ENCODE assay signal across 9 mouse cellular contexts in genomic region chr6:90450697-90451096, GRCm38 (mm10). TPM values are rescaled to one million over a fixed set of nuclear protein-coding genes. Genes with fewer than 3 reads are reported as not detected.
DNase-seq lines count a peak whose midpoint lies in the region; ATAC-seq lines count a peak whose summit lies in the region.
"Had no signal": no experiment of that assay in that cellular context is flagged by ENCODE, and none has a peak within 500 bp of the region (broad histone marks: within the 10 kb centered on the region; RNA-seq: fewer than 3 reads in every experiment).

No protein-coding gene starts in this region.

- no peak overlapping the region for H3K4me2 ChIP-seq in forebrain, embryonic 16.5 days (ENCODE audit: low read length)
- H3K4me2 ChIP-seq in forebrain, embryonic 12.5 days: no peak overlapping the region
- no peak overlapping the region for H3K4me2 ChIP-seq in midbrain, embryonic 16.5 days (ENCODE audit: low read length)

- no peaks in the 10 kb centered on the region for H3K27me3 ChIP-seq in forebrain, embryonic 16.5 days (replicated peaks; ENCODE audit: control insufficient read depth, insufficient read depth, low read length)
- no peaks in the 10 kb centered on the region for H3K27me3 ChIP-seq in forebrain, embryonic 12.5 days
- H3K27me3 ChIP-seq in midbrain, embryonic 16.5 days (ENCODE audit: control insufficient read depth, insufficient read depth, low read depth, low read length): no peaks in the 10 kb centered on the region

- 56% methylated on average over 5 of the region's 5 CpGs for WGBS in forebrain, embryonic 16.5 days
- WGBS in forebrain, embryonic 12.5 days: 74% methylated on average over 5 of the region's 5 CpGs
- WGBS in midbrain, embryonic 16.5 days: 78% methylated on average over 5 of the region's 5 CpGs

- no peaks in the 10 kb centered on the region for H3K36me3 ChIP-seq in forebrain, embryonic 16.5 days (ENCODE audit: control insufficient read depth, insufficient read depth)
- no peaks in the 10 kb centered on the region for H3K36me3 ChIP-seq in forebrain, embryonic 12.5 days (replicated peaks)
- no peaks in the 10 kb centered on the region for H3K36me3 ChIP-seq in midbrain, embryonic 16.5 days (ENCODE audit: control insufficient read depth, insufficient read depth, low read length)

- H3K9ac ChIP-seq in forebrain, embryonic 16.5 days (replicated peaks; ENCODE audit: low read depth, low read length): no peak overlapping the region
- no peak overlapping the region for H3K9ac ChIP-seq in forebrain, embryonic 12.5 days
- no peak overlapping the region for H3K9ac ChIP-seq in midbrain, embryonic 16.5 days (ENCODE audit: low read depth, low read length)

- DNase-seq in right cerebral cortex, postnatal 10 days (ENCODE audit: low spot score in 2 of 2): peak; percentile 66 to 71
- DNase-seq in right cerebral cortex, postnatal 14 days: no peak
- DNase-seq in kidney, adult 18-20 months: peak; percentile 85
- DNase-seq in embryo, embryonic 10.5 days (ENCODE audit: low spot score): no peak
- DNase-seq in spleen, adult 12 weeks (ENCODE audit: low spot score): no peak

- no peak overlapping the region for H3K27ac ChIP-seq in forebrain, embryonic 16.5 days (ENCODE audit: low read length)
- H3K27ac ChIP-seq in forebrain, embryonic 12.5 days: no peak overlapping the region
- no peak overlapping the region for H3K27ac ChIP-seq in midbrain, embryonic 16.5 days (ENCODE audit: low read length)

- peak; percentile 47; the same call in 1 of the 2 replicates for ATAC-seq in forebrain, embryonic 16.5 days
- no peak for ATAC-seq in forebrain, embryonic 12.5 days (ENCODE audit: low FRiP score)
- ATAC-seq in midbrain, embryonic 16.5 days: peak; percentile 59; the same call in 1 of the 2 replicates

- no peaks in the 10 kb centered on the region for H3K9me3 ChIP-seq in forebrain, embryonic 16.5 days (ENCODE audit: control insufficient read depth, low read length)
- no peaks in the 10 kb centered on the region for H3K9me3 ChIP-seq in forebrain, embryonic 12.5 days
- H3K9me3 ChIP-seq in midbrain, embryonic 16.5 days (replicated peaks; ENCODE audit: control insufficient read depth, low read length, poor library complexity, severe bottlenecking): no peaks in the 10 kb centered on the region

- no peak overlapping the region for H3K4me3 ChIP-seq in forebrain, embryonic 16.5 days (replicated peaks; ENCODE audit: low read length)
- H3K4me3 ChIP-seq in forebrain, embryonic 12.5 days (replicated peaks): no peak overlapping the region
- no peak overlapping the region for H3K4me3 ChIP-seq in midbrain, embryonic 16.5 days (ENCODE audit: low read depth, low read length)
- H3K4me3 ChIP-seq: myocyte had no signal

- peaks cover 5% of the 10 kb centered on the region; the same call in 1 of the 2 replicates for H3K4me1 ChIP-seq in forebrain, embryonic 16.5 days (replicated peaks; ENCODE audit: control insufficient read depth, insufficient read depth, low read length)
- H3K4me1 ChIP-seq in forebrain, embryonic 12.5 days: peaks cover 14% of the 10 kb centered on the region
- no peaks in the 10 kb centered on the region for H3K4me1 ChIP-seq in midbrain, embryonic 16.5 days (ENCODE audit: control insufficient read depth, insufficient read depth, low read length)

RNA-seq across cellular contexts. Expression of gene Klf15, which starts 11.7 kb away (rescaled TPM):
- 11.6 and 14.3 TPM in 2 replicates for polyA plus RNA-seq in forebrain, embryonic 16.5 days (2015; fragmentation: Nextera tagmentation; extraction: Ambion mirVana)
- 3.8 and 4.3 TPM in 2 replicates for polyA plus RNA-seq in forebrain, embryonic 12.5 days (2016; fragmentation: Nextera tagmentation; extraction: Ambion mirVana)
- polyA plus RNA-seq in midbrain, embryonic 16.5 days (2015; fragmentation: Nextera tagmentation; extraction: Ambion mirVana): 12.6 and 17.5 TPM in 2 replicates

RNA-seq across cellular contexts. Expression of gene Cfap100, which starts 22.1 kb away (rescaled TPM):
- 4.4 and 5.4 TPM in 2 replicates for polyA plus RNA-seq in forebrain, embryonic 16.5 days (2015; fragmentation: Nextera tagmentation; extraction: Ambion mirVana)
- 1.9 and 2.6 TPM in 2 replicates for polyA plus RNA-seq in forebrain, embryonic 12.5 days (2016; fragmentation: Nextera tagmentation; extraction: Ambion mirVana)
- 8.4 TPM in 2 replicates for polyA plus RNA-seq in midbrain, embryonic 16.5 days (2015; fragmentation: Nextera tagmentation; extraction: Ambion mirVana)

RNA-seq across cellular contexts. Expression of gene Aldh1l1, which starts 35.5 kb away (rescaled TPM):
- 33.3 and 38.0 TPM in 2 replicates for polyA plus RNA-seq in forebrain, embryonic 16.5 days (2015; fragmentation: Nextera tagmentation; extraction: Ambion mirVana)
- 2.0 TPM in 2 replicates for polyA plus RNA-seq in forebrain, embryonic 12.5 days (2016; fragmentation: Nextera tagmentation; extraction: Ambion mirVana)
- 46.5 and 72.2 TPM in 2 replicates for polyA plus RNA-seq in midbrain, embryonic 16.5 days (2015; fragmentation: Nextera tagmentation; extraction: Ambion mirVana)

Comparison
In these comparisons a context has a peak if more than half of its experiments do, and no peak if none do; other contexts are left out.
1. DNase-seq: peak in right cerebral cortex, postnatal 10 days (2 of 2) and kidney, adult 18-20 months (single experiment); none in right cerebral cortex, postnatal 14 days (single experiment), embryo, embryonic 10.5 days (single experiment) and spleen, adult 12 weeks (single experiment).
2. RNA of gene Aldh1l1, which starts 35.5 kb away (polyA plus RNA-seq): 46.5 to 72.2 TPM in midbrain, embryonic 16.5 days and 33.3 to 38.0 TPM in forebrain, embryonic 16.5 days; 2.0 TPM in forebrain, embryonic 12.5 days; every median in the first group is over 10 times any median in the second.